Mouse (Mus musculus): ENCODE data around the gene Sft2d2. TPM values are rescaled to one million over a fixed set of nuclear protein-coding genes. Genes with fewer than 3 reads are reported as not detected.

Gene Sft2d2
- 10.1 and 10.5 TPM in 2 replicates for polyA plus RNA-seq (2012; rRNA removed)

GRCm38 (mm10) chr1:165193880-165194661 is at the start of gene Sft2d2:
Gene Sft2d2 (minus strand): TSS chr1:165194438.

GRCm38 (mm10) chr1:165236321-165237298 is 42.4 kb upstream of the Sft2d2 start, which contains the start of gene Tiprl:
Gene Tiprl (minus strand): TSS chr1:165236996.

GRCm38 (mm10) chr1:165160723-165161405 is 33.4 kb downstream of the Sft2d2 start, which contains the start of gene Tbx19:
Gene Tbx19 (minus strand): TSS chr1:165160773.

Other genes with a start within 250 kb of the Sft2d2 start
- 0.06 and 0.08 TPM in 2 replicates for gene Tbx19, start 33.7 kb downstream of the Sft2d2 start, polyA plus RNA-seq (2012; rRNA removed)
- 12.8 and 13.2 TPM in 2 replicates for gene Tiprl, start 42.6 kb upstream of the Sft2d2 start, polyA plus RNA-seq (2012; rRNA removed)
- gene Gpr161, start 101.4 kb upstream of the Sft2d2 start, polyA plus RNA-seq (2012; rRNA removed) = 0.08 and 0.12 TPM in 2 replicates

Measured in liver, embryonic 18 days (tissue).